Mouse (Mus musculus) spleen, postnatal 0 days (tissue): ENCODE data around the gene March7. TPM values are rescaled to one million over a fixed set of nuclear protein-coding genes. Genes with fewer than 3 reads are reported as not detected.

Experiments
- polyA plus RNA-seq: library from polyadenylated mRNA; unstranded; fragments of >200 nt; fragmentation: Nextera tagmentation; extraction: Ambion mirVana; gene quantifications from 2 replicates; pipeline ENCODE4 v1.2.1, GENCODE M21; 2015

Gene March7
- polyA plus RNA-seq: 32.5 and 42.3 TPM in 2 replicates

GRCm38 (mm10) chr2:60209703-60210651 lies at the start of gene March7, which contains the start of gene Baz2b:
TSS of gene March7 (plus strand) at chr2:60209887.
TSS of gene Baz2b (minus strand) at chr2:60209839.

GRCm38 (mm10) chr2:60284467-60284821 lies 74.8 kb downstream of the March7 start, which contains the start of gene Cd302:
TSS of gene Cd302 (minus strand) at chr2:60284488.

Other genes with a start within 250 kb of the March7 start
- gene Baz2b, start within 50 bp of the March7 start, polyA plus RNA-seq: 44.8 and 46.9 TPM in 2 replicates
- 23.9 and 35.2 TPM in 2 replicates for gene Cd302, start 74.6 kb downstream of the March7 start, polyA plus RNA-seq
- gene Ly75, start 173.4 kb downstream of the March7 start, polyA plus RNA-seq: 0.94 and 1.6 TPM in 2 replicates